Mouse (Mus musculus): Measurements from ENCODE around the gene Sgo2a. TPM values are rescaled to one million over a fixed set of nuclear protein-coding genes. Genes with fewer than 3 reads are reported as not detected.

The Sgo2a gene
- total RNA-seq, 2 experiments from 2014 or later, result 0.46 to 0.78 TPM

DNA sequence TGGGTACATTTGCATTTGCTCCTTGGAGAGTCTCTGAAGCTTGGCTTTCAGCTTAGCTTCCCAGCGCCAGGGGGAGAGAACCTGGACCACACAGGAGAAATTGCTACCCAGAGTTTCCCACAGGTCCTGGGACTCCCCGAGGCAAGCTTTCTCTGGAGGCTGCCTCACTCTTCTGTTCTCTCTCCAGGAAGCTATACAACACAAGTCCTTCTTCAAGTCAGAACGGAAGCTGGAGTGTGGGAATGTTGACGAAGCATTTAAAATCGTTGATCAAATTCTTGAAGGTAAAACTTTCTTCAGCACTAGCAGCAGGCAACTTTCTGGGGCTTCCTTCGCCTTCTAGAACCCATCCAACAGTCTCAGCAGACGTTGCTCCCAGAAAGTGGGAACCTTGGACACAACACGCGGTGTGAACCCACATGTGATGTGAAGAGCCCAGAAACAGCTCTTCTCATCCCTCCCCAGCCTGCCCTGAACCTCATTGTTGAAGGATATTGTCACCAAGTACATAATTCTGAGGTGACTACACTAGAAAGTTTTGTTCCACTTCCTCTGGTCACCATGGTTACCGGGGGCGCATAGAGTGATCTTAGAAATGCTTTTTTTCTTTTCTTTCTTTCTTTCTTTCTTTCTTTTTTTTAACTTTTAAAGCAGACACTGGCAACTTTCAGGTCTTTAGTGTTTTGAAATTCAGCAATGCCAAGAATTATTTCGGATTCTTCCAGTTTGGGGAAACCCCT, 77.4 kb downstream of the Sgo2a start:
- DNase-seq (ENCODE audit: low spot score in 2 of 2), result no peak
- intact Hi-C loops (cut with DNase I), result no loop called here

DNA sequence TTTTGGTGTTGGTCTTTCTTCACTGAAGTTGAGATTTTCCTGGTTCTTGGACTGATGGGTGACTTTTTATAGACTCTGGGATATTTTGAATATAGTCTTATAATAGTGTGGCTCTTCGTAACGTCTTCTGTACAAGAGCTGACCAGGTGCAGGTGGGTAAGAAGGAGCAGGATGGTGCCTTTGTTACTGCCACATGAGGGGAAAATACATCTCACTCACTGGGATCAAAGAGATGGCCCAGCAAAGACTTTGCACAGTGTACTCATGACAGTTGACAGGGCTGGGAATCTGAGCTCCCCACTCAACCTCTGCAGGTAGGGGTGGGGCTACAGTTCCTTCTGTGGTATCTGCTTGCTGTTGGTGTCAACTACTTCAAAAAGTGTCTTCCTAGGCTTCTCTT, 78.5 kb downstream of the Sgo2a start:
- intact Hi-C loops (cut with DNase I), result no loop called here
- no peak for DNase-seq (ENCODE audit: low spot score in 2 of 2)

Other genes with a start within 250 kb of the Sgo2a start
- 10 to 100 TPM; 55.1 to 60.1 TPM for gene Spats2l, start 221.8 kb upstream of the Sgo2a start, total RNA-seq (2021)
- 10 to 100 TPM; 14.8 to 17.1 TPM for gene Kctd18, start 23.0 kb downstream of the Sgo2a start, total RNA-seq (2021)
- gene Aox1, start 34.0 kb downstream of the Sgo2a start, total RNA-seq (2021), result 1 to 10 TPM; 1.6 to 1.7 TPM
- gene Aox3, start 117.2 kb downstream of the Sgo2a start, total RNA-seq (2021), result 1 to 10 TPM; 2.3 to 2.5 TPM
- gene Aox4, start 214.4 kb downstream of the Sgo2a start, total RNA-seq (2021), result 10 to 100 TPM in 1 of 2 experiments, 1 to 10 TPM in 1; 8.0 to 11.5 TPM